Mouse (Mus musculus): Measurements from ENCODE around the gene Krtap21-1. TPM values are rescaled to one million over a fixed set of nuclear protein-coding genes. Genes with fewer than 3 reads are reported as not detected.

The Krtap21-1 gene
- not detected in 2 replicates for polyA plus RNA-seq (2012)

DNA sequence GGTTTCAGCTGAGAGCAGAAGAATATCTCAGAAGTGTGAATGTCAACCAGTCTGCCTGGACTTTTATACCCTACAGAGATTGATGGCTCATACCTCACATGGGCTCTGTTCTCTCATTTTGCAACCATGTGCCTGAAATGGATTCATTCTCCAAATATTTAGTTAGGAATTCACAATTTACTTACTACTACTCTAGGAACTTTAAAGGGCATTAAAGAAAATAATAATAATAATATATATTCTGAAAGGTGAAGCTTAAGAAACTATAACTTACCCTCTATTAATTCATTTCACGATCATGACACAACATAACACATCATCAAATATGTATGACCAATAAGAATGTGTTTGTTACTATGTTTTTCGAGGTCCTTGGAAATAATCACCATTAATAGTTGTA lies at the start of gene Krtap21-1:
Gene Krtap21-1 (minus strand): TSS at position 101 of the 400 bp plus-strand sequence.
- no peak for TF ChIP-seq GATA1 (IDR thresholded peaks at IDR 0.05; ENCODE audit: low read length)

GRCm38 (mm10) chr16:89429586-89429985 lies 25.9 kb upstream of the Krtap21-1 start:
- TF ChIP-seq GATA1 (IDR thresholded peaks at IDR 0.05; ENCODE audit: low read length) = no peak

- TF ChIP-seq GATA1 (IDR thresholded peaks at IDR 0.05; ENCODE audit: low read length) = no peak
Measured at GRCm38 (mm10) chr16:89425310-89425709, 21.6 kb upstream of the Krtap21-1 start.

DNA sequence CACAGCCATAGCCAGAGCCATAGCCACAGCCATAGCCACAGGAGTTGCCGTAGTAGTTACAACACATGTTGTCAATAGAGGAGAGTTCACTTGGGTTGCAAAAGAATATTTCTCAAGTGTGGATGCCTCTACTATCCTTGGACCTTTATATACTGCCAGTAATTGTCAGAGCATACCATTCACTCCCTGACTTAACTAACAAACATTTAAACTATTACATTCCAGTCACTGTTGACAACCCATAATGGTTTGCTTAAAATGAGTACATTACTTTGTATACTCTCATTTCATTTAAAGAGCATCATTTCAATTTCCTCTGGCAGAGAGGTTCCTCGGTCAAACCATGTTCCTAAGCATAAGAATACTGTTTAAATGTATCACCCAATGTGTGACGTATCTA lies 16.3 kb upstream of the Krtap21-1 start, which contains the start of gene Krtap6-2:
Gene Krtap6-2 (minus strand): TSS at position 101 of the 400 bp plus-strand sequence.
- no peak for TF ChIP-seq GATA1 (IDR thresholded peaks at IDR 0.05; ENCODE audit: low read length)

GRCm38 (mm10) chr16:89416311-89416710 lies 12.6 kb upstream of the Krtap21-1 start:
- TF ChIP-seq GATA1 (IDR thresholded peaks at IDR 0.05; ENCODE audit: low read length) = no peak

DNA sequence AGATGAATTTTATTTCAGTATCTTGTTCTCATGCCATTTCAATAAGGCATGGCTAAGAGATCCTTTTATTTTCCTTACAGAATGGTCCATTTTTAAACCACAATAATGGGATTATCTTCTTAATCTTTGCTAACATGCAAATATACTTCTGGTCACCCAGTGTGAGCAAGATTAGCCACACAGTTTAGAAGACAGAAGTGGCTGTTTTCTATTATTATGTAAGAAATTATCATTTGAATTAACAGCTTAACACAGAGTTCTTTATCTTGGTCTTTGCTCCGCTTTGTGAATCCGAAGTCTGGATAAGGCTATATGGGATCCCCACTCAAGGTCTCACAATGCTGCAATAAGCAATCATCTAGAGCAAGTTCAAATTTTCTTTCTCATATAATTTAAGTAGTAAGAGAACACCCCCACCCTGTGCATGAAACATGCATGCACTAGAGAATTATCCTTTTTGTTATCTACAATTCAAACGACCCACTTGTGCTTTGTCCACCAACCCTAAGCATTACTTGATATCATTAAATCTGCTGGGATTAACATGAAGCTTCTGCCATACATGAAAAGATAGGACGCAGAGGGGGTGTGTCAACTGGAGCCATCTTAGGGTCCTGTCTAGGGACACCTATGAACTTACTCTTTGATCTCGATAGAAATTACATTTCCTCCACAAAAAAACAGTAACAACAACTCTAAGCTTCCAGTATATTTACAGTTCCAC lies 6.8 kb upstream of the Krtap21-1 start:
- no peak for TF ChIP-seq GATA1 (IDR thresholded peaks at IDR 0.05; ENCODE audit: low read length)

GRCm38 (mm10) chr16:89372734-89373461 lies 30.8 kb downstream of the Krtap21-1 start:
- no peak for TF ChIP-seq GATA1 (IDR thresholded peaks at IDR 0.05; ENCODE audit: low read length)

Other genes starting within 250 kb of the Krtap21-1 start
- not detected in 2 replicates for gene Gm9789, start 245.9 kb downstream of the Krtap21-1 start, polyA plus RNA-seq (2012)
- gene Gm7735, start 234.4 kb downstream of the Krtap21-1 start, polyA plus RNA-seq (2012) = not detected in 2 replicates
- gene 1110057P08Rik, start 229.1 kb downstream of the Krtap21-1 start, polyA plus RNA-seq (2012) = not detected in 2 replicates
- gene Krtap20-2, start 198.0 kb downstream of the Krtap21-1 start, polyA plus RNA-seq (2012) = not detected in 2 replicates
- not detected in 2 replicates for gene Krtap6-2, start 16.2 kb upstream of the Krtap21-1 start, polyA plus RNA-seq (2012)
- gene Krtap8-1, start 84.1 kb upstream of the Krtap21-1 start, polyA plus RNA-seq (2012) = not detected in 2 replicates
- gene Krtap7-1, start 104.5 kb upstream of the Krtap21-1 start, polyA plus RNA-seq (2012) = not detected in 2 replicates
- not detected in 2 replicates for gene Krtap11-1, start 167.3 kb upstream of the Krtap21-1 start, polyA plus RNA-seq (2012)